Mouse (Mus musculus): Measurements from ENCODE around the gene Olfr31.

The Olfr31 gene

DNA sequence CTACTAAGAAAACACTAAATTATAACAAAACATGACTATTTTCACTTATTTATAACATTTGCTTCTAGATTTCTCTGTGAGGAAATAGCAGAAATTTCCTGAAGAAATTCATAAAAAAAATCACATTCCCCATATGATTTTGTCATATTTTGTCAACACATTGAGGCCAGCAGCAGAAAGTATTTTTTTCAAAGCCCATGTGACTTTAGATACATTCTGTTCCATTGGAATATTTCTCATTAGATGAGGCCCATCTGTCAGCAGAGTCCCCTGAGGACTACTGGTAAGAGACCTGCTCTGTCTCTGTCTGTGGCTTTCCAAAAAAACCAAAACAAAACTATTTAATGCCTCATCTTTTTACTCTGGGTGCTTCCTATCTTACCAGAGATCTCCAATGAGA, at the start of gene Olfr31:
TSS of gene Olfr31 (plus strand) at position 301 of the 400 bp plus-strand sequence.
- DNase-seq (ENCODE audit: low spot score) = no peak

DNA sequence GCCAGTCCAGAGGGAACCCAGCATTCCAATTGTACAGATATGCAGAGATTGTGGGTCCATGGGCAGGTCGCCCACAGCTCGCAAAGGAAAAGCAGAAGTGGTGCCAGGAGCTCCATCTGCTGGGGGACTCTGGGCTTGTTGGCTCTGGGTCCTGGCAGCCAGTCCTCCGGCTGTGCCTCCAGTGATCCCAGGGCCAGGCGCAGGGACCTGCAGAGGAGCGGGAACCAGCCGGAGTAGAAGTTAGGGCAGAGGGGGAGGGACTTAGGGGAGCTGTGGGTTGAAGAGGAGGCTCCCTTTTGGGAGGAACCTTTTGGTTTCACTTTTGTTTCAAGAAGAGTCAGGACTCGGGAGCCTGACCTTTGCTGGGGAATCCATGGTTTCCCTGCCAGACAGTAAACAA, 28.2 kb upstream of the Olfr31 start:
- DNase-seq (ENCODE audit: low spot score) = peak; percentile 6

DNA sequence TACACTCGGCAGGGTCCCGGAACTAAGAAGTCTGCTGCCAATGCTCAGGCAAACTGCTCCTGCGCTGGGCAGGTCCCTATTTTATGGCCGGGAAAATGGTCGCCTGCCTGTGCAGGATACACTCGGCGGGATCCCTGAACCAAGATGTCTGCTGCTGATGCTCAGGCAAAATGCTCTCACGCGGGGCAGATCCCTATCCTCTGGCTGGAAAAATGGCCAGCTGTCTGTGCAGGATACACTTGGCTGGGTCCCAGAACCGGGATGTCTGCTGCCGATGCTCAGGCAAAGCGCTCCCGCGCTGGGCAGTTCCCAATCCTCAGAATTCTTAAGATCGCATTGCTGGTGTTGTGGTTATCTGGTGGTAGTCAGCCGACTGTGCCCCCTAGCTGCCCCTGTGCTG, 13.7 kb upstream of the Olfr31 start:
- DNase-seq (ENCODE audit: low spot score) = no peak

DNA sequence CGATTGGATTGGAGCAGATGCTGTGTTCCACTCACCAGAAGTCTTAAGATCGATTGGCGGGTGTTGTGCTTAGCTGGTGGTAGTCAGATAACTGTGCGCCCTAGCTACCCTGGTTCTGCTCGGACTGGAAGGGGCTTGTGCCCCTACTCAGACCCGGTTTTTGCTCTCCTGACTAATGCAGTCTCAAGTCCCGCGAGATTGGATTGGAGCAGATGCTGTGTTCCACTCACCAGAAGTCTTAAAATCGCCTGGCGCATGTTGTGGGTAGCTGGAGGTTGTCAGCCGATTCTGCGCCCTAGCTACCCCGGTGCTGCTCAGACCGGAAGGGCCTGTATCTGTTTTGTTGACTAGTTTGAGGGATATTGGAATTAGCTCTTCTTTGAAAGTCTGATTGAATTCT, 13.2 kb upstream of the Olfr31 start:
- DNase-seq (ENCODE audit: low spot score) = no peak

DNA sequence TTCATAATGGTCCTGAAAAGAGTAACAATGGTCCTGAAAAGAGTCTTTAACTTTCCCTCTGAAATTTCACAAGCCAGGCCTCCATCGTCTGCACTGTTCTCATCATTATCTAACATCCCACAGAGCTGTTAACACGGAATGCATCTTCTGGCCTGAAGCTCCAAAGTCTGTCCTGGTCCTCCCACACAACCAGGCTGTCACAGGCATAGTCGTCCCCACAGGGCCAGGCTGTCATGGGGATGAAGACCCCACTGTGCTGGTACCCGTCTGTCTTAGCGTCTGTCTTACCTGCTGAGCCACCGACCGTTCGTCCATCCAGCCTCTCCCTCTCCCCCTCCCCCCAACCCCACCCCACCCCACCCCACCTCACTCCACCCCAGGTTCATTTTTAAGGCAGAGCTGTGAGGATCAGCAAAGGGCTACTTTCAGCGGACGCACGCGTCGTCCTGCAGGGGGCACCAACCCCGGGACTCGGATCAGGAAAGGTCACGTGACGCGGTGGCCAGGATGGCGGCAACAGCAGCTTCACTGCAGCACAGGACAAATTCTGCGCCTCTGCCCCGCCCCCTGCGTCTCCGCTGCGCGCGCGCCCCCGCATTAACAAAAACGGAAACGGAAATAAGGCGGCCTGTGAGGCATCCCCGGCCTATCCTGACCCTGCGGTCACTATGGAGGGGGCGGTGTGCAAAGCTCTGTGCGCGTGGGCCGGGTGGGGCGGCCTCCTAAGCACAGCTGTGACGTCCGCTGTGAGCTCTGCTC, 22.7 kb downstream of the Olfr31 start:
- no peak for DNase-seq (ENCODE audit: low spot score)

DNA sequence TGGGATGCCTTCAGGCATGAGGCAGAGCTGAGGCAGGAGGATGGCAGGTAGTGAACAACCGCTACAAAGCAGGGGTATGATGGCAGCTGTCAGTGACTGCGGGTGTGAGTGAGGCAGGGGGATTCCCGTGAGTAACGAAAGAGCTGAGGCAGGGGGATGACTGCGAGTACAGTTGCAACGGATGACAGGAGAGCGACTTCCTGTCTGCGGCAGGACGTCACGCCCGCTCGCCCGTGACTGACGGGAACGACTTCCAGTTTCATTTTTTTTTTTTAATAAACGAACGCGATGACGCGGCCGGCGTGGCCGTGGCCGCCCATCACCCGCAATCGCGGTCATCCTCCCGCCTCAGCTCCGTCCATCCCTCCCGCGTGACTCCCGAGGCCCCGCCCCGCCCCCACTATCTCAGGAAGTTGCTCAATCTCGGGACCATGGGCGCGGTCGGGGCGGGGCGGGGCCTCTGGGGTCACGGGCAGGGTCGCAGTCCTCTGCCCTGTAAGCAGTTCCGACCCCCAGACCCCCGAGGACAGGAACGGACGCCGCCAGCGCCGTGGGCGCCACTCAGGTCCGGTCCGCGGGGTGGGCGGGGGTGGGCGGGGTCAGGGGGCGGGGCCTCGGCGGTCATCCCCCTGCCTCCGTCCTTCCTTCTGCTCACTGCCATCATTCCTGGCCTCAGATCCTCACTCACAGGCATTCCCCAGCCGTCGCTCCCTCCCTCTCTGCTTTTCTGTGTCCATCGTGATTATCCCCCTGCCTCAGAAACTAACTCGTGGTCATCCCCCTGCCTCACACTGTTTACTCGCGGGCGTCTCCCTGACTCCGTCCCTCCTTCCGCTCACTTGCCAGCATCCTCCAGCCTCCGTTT, 23.6 kb downstream of the Olfr31 start, which contains the start of gene Il3ra:
TSS of gene Il3ra (plus strand) at position 328 of the 865 bp plus-strand sequence.
- no peak for DNase-seq (ENCODE audit: low spot score)

DNA sequence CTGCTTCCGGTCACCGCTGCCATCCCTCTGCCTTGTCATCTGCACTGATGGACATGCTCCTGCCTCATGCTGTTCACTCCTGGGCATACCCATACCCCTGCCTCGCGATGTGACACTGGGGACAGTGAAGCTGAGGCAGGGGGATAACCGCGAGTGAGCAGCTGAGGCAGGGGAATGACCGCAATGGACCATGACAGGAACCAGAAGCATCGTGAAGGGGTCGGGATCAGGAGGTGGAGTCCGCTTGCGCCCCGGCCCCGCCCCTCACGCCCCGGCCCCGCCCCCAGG, 24.1 kb downstream of the Olfr31 start:
- no peak for DNase-seq (ENCODE audit: low spot score)

DNA sequence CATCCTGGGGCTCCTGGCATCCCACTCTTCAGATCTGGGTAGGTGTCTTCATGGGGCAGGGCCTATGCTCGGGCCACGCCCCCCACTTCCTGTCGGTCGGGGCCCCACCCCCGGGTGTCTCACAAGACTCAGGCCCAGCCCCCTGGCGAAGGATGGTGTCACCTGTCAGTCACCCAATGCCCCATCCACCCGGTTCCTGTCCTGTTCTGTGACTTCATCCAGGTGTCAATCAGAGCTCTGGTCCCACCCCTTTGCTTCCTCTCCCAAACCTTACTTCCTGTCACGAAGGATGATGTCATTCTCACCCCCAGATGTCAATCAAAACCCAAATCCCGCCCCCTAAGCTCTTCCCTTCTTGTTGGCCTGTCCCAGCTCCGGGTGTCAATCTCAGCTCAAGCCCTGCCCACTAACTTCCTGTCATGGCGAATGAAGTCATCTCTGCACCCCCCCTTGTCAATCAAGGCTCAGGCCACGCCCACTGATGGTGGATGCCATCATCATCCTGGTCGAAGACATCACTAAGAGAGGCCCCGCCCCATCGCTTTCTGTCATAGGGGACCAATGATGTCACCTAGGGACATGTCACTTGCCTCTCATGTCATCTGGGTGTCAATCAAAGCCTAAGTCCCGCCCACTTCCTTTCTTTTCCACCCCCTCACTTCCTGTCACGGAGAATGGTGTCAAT, 24.7 kb downstream of the Olfr31 start:
- no peak for DNase-seq (ENCODE audit: low spot score)

DNA sequence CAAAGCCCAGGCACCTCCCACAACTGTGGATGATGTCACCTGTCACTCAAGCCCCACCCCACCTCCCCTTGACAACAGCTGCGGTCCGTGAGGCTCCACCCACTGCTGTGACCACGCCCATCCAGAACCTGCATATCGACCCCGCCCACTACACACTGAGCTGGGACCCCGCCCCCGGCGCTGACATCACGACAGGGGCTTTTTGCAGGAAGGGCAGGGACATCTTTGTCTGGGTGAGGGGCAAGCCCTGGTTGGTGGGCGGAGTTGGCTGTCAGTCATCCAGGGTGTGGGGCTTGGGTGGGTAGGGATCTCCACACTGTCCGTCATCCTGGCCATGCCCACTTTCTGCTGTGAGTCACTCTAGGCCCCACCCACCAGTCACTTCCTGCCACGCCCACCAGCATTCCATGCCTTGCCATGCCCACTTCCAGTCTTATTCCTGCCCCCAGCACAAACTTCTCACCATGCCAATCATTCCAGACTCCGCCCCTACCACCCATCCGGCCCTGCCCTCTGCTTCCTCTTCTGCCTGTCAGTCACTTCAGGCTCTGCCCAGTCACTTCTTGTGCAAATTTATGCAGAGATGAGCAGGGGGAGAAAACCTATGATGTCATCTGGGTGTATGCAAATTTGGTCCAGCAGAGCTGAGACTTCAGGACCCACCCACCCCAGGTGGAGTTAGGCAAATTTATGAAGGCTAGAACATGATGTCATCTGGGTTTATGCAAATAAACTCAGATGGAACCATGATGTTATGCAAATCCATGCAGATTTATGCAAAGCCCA, 25.4 kb downstream of the Olfr31 start:
- no peak for DNase-seq (ENCODE audit: low spot score)

DNA sequence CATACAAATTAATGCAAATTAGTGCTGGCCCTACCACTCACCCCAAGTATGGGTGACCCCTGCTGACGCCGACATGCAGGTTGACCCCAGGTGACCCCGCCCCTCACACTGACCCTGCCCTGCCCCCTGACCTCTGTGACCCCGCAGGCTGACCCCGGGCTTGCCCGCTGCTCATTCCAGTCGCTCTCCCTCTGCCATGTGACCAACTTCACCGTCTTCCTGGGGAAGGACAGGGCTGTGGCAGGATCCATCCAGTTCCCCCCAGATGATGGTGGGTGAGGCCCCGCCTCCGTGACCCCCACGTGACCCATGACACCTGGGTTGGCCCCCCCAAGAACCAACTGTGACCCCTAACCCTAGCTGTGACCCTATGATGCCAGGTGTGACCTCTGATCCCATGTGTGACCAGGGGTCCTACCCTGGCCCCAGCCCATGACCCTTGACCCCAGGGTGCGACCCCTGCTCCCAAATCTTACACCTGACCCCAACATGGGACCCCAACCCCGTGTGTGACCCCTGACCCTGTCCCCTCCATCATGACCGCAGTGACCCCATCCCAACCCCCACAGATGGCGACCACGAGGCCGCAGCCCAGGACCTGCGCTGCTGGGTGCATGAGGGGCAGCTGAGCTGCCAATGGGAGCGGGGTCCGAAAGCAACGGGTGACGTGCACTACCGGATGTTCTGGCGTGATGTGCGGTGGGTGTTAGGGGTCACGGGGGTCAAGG, 26.2 kb downstream of the Olfr31 start:
- no peak for DNase-seq (ENCODE audit: low spot score)

DNA sequence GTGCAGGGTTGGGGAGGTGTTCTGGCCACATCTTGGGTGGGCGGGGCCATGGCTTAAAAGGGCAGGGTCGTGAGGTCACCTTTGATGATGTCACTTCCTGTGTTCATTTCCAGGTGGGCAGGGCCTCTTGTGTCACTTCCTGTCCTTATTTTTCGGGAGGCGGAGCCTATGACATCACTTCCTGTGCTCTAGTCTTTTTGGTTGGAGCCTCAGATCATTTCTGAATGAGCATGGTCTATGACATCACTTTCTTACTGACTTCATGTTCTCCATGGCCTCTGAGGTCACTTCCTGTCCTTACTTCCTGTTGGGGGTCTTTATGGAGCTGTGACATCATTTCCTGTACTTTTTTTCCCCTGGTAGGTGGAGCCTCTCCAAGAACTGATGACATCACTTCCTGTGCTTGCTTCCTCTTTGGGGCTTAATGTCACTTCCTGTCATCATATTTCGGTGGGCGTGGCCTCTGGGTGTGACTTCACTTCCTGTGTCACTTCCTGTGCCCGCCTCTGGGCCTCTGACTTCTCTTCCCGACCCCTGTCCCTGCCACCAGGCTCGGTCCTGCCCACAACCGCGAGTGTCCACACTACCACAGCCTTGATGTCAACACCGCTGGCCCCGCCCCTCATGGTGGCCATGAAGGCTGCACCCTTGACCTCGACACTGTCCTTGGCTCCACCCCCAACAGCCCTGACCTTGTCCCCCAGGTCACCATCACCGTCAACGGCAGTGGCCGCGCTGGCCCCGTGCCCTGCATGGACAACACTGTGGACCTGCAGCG, 27.0 kb downstream of the Olfr31 start:
- peak; percentile 19 for DNase-seq (ENCODE audit: low spot score)

DNA sequence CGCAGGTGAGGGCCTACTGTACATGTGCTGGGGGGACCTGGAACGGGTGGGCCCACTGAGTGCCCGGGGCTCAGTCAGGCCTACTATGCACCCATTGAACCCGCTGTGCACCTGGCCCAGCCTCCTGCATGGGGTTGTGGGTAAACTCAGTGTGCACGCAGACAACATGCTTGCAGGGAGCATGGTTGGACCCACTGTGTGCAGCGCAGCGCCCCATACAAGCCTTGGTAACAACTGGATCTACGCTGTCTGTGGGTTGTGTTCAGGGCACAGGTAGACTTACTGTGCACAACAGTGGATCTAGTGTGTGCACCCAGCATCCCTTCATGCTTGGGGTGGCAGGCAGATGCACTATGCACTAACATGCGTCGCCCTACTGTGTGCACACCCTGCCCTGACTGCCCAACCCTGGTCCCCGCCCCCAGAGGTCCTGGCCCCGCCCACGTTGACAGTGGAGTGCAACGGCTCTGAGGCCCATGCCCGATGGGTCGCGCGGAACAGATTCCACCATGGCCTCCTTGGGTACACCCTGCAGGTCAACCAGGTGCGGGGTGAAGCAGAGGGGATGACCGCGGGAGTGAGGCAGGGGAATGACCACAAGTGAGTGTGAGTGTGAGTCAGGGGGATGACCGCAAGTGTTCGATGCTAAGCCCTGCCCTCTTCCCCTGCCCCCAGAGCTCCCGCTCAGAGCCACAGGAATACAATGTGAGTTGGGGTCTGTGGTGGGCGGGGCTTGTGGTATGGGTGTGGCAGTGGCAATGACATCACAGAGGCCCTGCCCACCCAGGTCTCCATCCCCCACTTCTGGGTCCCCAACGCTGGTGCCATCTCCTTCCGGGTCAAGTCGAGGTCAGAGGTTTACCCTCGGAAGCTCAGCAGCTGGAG, 27.9 kb downstream of the Olfr31 start:
- DNase-seq (ENCODE audit: low spot score) = no peak

DNA sequence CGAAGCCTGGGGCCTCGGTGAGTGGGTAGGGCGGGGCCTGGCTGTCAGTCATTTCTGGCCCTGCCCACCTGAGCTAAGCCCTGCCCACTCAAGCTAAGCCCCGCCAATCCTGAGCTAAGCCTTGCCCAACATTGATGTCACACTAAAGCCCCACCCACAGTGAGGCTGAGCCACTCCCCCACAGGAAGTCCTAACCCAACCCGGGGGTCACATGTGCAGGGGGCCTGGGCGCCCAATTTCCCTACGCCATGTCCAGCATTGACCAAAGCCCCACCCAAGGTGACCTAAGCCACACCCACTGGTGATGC, 28.5 kb downstream of the Olfr31 start:
- no peak for DNase-seq (ENCODE audit: low spot score)

DNA sequence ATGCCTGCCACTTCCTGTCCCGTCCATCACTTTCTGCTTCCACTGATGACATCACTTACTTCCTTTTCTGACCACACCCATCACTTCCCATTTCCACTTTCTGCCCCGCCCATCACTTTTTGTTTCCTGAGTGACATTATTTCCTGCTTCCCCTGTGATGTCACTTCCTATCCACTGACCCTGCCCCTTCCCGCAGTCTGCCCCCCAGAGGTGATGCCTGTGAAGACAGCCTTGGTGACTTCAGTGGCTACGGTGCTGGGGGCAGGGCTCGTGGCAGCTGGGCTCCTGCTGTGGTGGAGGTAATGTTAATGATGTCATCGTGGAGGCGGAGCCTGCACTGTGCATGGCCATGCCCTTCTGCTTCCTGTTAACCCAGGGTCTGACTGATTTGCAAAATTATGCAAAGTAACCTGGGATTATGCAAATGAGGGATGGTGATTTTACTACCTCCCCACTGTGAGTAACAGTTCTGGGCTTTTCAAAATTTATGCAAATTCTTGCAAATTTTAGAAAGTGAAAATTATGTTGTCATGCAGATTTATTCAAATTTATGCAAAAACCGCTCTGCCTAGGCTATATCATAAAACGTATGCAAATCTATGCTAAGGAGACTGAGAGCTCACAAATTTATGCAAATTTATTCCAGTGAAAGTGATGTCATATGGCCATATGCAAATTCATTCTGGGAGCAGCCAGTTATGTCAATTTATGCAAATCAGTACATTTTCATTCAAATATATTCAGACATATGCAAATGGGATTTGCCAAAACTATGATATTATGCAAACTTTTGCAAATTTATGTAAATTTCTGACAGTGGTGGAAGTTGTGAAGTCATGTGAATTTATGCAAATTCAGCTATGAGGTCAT, 29.3 kb downstream of the Olfr31 start:
- DNase-seq (ENCODE audit: low spot score) = no peak

DNA sequence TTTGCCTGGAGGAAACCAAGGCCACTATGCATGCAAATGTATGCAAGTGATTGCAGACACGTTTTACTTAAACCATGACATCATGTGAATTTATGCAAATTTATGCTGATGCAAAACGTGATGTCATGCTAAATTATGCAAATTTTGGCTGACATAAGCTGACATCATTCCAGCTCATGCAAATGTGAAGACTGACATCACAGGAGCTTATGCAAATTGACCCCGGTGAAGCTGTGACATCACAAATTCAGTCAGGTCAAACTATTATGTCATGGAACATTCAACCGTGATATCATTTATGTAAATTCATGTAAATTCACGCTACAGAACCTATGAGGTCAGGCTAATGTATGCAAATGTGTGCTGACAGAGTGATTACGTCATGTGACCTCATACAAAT, 30.0 kb downstream of the Olfr31 start:
- DNase-seq (ENCODE audit: low spot score) = peak; percentile 51

DNA sequence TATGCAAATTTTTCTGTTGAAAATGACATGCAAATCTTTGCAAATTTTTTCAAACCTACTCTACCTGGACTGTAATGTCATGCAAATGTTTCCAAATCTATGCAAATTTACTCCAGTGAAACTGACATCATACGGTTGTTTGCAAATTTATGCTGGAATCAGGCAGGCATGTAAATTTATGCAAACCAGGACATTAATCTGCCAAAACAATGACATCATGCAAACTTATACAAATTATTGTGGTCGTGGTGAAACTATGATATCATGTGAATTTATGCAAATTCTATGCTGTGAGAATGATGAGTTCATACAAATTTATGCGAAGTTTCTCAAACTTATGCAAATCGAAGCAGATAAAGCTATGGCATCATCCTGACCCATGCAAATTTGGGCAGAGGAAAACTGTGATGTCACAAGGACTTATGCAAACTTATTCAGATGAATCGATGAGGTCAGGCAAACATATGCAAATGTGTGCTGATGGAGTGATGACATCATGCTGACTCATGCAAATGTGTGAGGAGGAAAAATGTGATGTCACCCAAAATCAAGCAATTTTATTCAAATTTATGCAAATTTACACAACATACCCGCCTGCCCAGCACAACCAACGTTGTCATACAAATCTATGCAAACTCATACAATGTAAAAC, 30.6 kb downstream of the Olfr31 start:
- DNase-seq (ENCODE audit: low spot score) = peak; percentile 25

DNA sequence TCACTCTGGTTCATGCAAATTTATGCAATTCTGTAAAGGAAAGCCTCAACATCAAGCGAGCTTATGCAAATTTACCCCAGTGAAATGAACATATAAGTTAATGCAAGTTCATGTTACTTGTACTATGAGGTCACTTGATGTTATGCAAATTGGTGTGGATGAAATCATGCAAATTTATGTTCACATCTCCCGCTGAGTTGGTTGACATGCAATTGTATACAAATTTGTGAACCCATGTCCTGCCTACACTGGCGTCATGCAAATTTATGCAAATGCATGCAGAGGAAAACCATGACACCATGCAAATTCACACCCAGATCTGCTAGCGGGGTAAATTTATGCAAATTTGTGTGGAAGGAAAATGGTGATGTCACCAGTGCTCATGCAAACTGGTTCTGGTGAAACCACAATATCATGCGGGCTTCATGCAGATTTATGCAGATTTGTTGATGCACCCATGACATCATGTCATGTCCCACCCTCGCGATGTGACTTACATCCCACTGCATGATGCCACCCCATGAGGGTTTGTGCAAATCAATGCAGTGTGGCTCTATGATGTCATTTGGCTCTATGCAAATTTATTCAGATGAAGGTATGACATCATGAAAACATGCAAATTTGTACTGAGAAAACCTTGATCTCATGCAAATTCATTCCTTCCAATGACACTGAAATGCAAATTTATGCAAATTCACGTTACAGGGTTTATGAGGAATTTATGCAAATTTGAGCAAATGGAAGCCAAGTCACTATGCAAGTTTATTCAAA, 31.3 kb downstream of the Olfr31 start:
- DNase-seq (ENCODE audit: low spot score) = no peak
